Mouse (Mus musculus): ENCODE results near the gene Hccs. TPM values are rescaled to one million over a fixed set of nuclear protein-coding genes. Genes with fewer than 3 reads are reported as not detected.
A peak's percentile ranks its signal among the peaks of the same experiment; 100 is the strongest.

The Hccs gene
- polyA plus RNA-seq, 1 experiment from 2014 or later = 34.1 TPM

DNA sequence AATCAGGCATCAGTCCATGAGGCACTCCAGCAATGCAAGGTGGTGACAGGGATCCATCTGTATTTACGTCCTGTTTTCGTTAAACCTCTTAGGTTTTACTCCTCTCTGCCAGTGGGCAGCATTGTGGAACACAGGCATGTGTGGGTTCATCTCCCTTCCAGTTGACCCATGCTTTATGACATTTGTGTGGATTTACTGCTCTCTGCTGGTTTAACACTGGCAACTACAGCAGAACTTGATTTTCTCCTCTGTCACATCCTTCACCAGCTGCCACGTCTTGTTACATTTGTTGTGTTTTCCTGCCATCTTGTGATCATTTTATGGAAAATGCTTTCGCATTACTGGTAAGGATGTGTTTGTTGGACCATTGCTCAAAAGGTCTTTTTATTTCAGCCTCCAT lies 20.6 kb downstream of the Hccs start:
- H3K36me3 ChIP-seq = no peaks in the 10 kb centered on the region
- H3K27me3 ChIP-seq = peaks cover 7% of the 10 kb centered on the region
- H3K27ac ChIP-seq = no peak overlapping the region
- H3K4me2 ChIP-seq = no peak overlapping the region
- no peak for ATAC-seq (ENCODE audit: insufficient number of reproducible peaks, insufficient read depth, low FRiP score, low TSS enrichment, low read depth)
- 60% methylated on average over 4 of the region's 4 CpGs for WGBS
- no peaks in the 10 kb centered on the region for H3K9me3 ChIP-seq
- no peak overlapping the region for H3K9ac ChIP-seq
- H3K4me1 ChIP-seq = no peaks in the 10 kb centered on the region
- H3K4me3 ChIP-seq = no peak overlapping the region

DNA sequence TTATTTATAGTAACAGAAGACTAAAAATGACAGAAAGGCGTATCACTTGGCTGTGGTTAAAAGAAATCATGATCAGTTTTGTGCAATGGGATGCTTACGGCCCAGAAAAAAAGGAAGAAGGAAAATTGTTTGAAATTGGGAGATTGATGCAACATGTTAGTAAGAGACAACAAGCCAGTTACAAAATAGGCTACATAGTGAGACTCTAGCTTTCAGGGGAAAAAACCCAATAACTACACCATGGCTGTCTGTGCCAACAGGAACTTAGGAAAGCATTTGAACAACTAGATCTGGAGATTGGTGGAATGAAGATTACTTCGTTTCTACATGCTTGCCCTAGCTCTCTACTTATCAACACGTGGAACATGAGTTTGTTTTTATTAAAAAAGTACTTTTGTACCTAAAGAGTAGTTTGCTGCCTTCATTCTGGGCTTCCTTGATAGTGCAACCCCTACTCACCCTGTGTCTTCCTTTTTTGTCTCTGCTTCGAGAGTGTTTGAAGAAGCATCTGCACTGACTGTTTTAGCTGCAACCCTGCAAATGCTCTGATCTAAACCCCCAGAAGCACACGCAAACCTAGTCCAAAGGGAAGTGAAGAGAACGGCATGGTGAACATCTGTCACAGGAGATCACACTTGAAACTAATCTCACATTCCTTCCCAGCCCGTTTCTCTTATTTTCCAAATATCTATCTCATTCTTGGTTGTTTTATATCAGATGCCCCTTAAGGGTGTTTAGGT lies 56.6 kb downstream of the Hccs start:
- Histone ChIP-seq H3K27me3 (peaks cover 30% of the 10 kb centered on the region), H3K36me3 (no peaks in the 10 kb centered on the region), H3K9me3 (no peaks in the 10 kb centered on the region), H3K4me1 (no peaks in the 10 kb centered on the region), H3K9ac (no peak overlapping the region), H3K4me3 (no peak overlapping the region), H3K4me2 (no peak overlapping the region), H3K27ac (no peak overlapping the region)
- 68% methylated on average over 8 of the region's 8 CpGs for WGBS
- no peak for ATAC-seq (ENCODE audit: insufficient number of reproducible peaks, insufficient read depth, low FRiP score, low TSS enrichment, low read depth)

DNA sequence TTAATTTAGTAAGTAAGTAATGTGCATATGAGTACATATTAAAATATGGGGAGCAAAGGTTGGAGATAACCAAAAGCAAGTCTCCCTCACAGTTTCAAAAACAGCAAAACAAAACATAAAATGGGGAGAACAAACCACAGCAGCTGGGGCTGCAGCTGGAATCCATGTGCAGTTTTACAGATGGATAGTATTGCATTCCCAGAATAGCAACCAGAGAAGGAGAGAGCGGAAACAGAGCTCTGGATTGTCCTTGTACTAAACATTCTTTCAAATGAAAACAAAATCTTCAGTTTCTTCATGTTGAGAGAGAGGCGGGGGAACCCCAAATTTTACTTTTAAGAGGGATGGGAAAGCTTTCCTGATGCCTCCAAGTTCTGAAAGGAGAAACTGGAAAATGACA lies 58.0 kb downstream of the Hccs start:
- Histone ChIP-seq H3K9ac (no peak overlapping the region), H3K36me3 (no peaks in the 10 kb centered on the region), H3K4me3 (no peak overlapping the region), H3K9me3 (no peaks in the 10 kb centered on the region), H3K27ac (peak overlapping the region; percentile 62; the same call in 1 of the 2 replicates), H3K4me2 (no peak overlapping the region), H3K27me3 (peaks cover 30% of the 10 kb centered on the region), H3K4me1 (no peaks in the 10 kb centered on the region)
- no peak for ATAC-seq (ENCODE audit: insufficient number of reproducible peaks, insufficient read depth, low FRiP score, low TSS enrichment, low read depth)
- 30% methylated on average over 2 of the region's 2 CpGs for WGBS

DNA sequence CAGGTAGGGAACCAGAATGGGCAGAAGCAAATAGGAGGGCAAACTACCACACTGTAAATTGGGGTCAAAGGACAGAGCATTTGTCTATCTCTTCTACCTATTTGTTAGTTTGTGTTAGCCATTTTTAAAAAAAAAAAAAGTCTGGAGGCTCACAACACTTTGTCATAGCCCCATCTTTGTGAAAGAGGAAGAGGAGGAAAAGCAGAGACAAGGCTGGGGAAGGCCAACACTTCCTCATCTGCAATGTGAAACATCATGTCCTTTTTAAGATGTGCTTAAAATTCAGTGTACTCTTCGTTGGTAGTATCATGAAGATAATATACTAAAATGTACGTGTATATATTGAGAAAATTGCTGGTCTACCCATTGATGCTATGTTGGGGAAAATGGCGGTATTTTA lies 59.1 kb downstream of the Hccs start:
- Histone ChIP-seq H3K27ac (no peak overlapping the region), H3K9ac (no peak overlapping the region), H3K27me3 (peaks cover 30% of the 10 kb centered on the region), H3K36me3 (no peaks in the 10 kb centered on the region), H3K9me3 (no peaks in the 10 kb centered on the region), H3K4me2 (no peak overlapping the region), H3K4me3 (no peak overlapping the region), H3K4me1 (no peaks in the 10 kb centered on the region)
- WGBS = 80% methylated on average over 3 of the region's 3 CpGs
- no peak for ATAC-seq (ENCODE audit: insufficient number of reproducible peaks, insufficient read depth, low FRiP score, low TSS enrichment, low read depth)

DNA sequence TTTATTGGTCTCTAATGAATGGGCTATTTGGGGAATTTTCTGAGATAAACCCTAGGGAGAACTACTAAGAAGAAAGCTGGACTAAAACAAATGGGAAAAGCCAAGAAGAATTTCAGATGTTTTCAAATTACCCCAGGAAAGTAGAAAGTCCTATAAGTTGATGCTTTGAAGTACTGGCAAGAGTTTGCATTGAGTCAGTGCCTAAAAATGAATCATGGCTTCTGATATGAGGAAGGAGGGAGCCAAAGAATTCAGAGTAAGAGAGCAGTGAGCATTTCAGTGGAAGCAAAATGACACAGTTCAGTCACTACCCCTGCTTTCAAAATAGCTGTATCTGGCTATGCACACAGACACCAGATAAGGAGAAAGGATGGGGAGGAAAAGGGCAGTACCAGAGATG lies 63.4 kb downstream of the Hccs start:
- Histone ChIP-seq H3K27me3 (peaks cover 9% of the 10 kb centered on the region; the same call in 1 of the 2 replicates), H3K36me3 (no peaks in the 10 kb centered on the region), H3K4me3 (no peak overlapping the region), H3K9me3 (no peaks in the 10 kb centered on the region), H3K4me1 (no peaks in the 10 kb centered on the region), H3K27ac (no peak overlapping the region), H3K4me2 (no peak overlapping the region), H3K9ac (no peak overlapping the region)
- ATAC-seq (ENCODE audit: insufficient number of reproducible peaks, insufficient read depth, low FRiP score, low TSS enrichment, low read depth) = no peak

DNA sequence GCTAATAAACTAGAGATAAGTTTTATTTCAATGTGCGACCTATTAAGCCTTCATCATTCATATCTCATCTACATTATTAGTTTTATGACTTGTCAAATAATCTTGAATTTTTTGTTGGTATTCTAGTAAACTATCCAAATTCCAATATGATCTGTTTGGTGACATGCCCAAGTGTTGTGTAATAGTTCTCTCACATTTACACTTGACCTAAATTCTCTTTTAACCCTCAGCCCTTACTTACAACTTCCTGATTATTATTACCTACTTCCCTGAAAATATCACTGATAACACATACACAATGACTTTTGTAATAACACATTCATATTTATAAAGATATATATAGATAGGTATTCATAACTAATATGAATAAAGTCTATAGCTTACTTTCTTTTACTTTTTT lies 64.3 kb downstream of the Hccs start:
- Histone ChIP-seq H3K27me3 (peaks cover 4% of the 10 kb centered on the region; the same call in 1 of the 2 replicates), H3K9ac (no peak overlapping the region), H3K4me3 (no peak overlapping the region), H3K4me2 (no peak overlapping the region), H3K4me1 (no peaks in the 10 kb centered on the region), H3K36me3 (no peaks in the 10 kb centered on the region), H3K27ac (no peak overlapping the region), H3K9me3 (no peaks in the 10 kb centered on the region)
- no peak for ATAC-seq (ENCODE audit: insufficient number of reproducible peaks, insufficient read depth, low FRiP score, low TSS enrichment, low read depth)
- WGBS = 73% methylated on average over 1 of the region's 1 CpGs

DNA sequence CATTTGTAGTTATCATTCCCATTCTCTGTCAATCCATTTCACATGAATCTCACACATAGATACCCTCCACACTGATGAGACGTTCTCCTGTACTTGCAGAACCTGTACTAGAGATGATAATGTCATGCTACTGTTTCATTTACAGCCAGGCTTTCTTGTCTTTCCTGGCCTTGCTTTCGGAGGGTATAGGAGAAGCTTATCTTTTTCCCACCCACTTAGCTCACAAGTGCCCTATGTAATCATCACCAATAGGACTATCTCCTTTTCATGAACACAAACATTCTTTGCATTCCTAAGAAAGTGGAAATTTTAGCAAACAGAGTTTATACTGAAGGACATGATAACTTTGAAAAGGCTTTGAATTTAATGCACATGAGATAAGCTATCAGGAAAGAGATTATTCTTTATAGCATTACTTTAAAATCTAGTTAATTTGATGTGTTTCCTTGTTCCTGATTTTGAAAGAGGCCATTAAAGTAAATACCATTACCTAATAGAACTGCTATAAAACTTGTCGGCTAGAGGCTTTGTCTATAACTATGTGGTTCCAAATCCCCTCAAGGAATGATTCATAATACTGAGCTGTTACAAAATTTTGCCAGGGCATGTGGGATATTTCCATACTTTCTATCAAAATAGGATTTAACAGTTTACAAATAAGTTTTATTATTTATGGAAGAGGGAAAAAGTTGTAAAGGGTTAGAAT lies 97.7 kb downstream of the Hccs start:
- Histone ChIP-seq H3K27me3 (peaks cover 26% of the 10 kb centered on the region; the same call in 1 of the 2 replicates), H3K36me3 (no peaks in the 10 kb centered on the region), H3K9ac (no peak overlapping the region), H3K9me3 (no peaks in the 10 kb centered on the region), H3K4me1 (no peaks in the 10 kb centered on the region), H3K4me2 (no peak overlapping the region), H3K27ac (no peak overlapping the region), H3K4me3 (no peak overlapping the region)
- 65% methylated on average over 3 of the region's 3 CpGs for WGBS
- ATAC-seq (ENCODE audit: insufficient number of reproducible peaks, insufficient read depth, low FRiP score, low TSS enrichment, low read depth) = no peak

DNA sequence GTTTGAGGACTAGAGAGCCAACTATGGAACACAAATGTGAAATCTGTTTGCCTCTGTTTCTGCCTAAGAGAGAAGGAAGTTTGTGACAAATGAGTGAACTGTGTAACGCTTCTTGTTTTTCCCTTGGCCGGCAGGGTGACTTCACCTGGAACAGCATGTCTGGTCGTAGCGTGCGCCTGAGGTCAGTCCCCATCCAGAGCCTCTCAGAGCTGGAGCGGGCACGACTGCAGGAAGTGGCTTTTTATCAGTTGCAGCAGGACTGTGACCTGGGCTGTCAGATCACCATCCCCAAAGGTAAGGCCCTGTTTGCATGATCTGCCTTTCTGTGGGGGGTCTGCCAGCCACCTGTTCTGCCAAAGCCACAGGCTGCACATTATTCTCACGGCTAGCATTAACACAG lies 100.1 kb downstream of the Hccs start:
- Histone ChIP-seq H3K27me3 (peaks cover 33% of the 10 kb centered on the region; the same call in 1 of the 2 replicates), H3K9ac (no peak overlapping the region), H3K36me3 (no peaks in the 10 kb centered on the region), H3K4me2 (no peak overlapping the region), H3K4me3 (no peak overlapping the region), H3K9me3 (no peaks in the 10 kb centered on the region), H3K4me1 (no peaks in the 10 kb centered on the region), H3K27ac (no peak overlapping the region)
- 60% methylated on average over 8 of the region's 8 CpGs for WGBS
- no peak for ATAC-seq (ENCODE audit: insufficient number of reproducible peaks, insufficient read depth, low FRiP score, low TSS enrichment, low read depth)

DNA sequence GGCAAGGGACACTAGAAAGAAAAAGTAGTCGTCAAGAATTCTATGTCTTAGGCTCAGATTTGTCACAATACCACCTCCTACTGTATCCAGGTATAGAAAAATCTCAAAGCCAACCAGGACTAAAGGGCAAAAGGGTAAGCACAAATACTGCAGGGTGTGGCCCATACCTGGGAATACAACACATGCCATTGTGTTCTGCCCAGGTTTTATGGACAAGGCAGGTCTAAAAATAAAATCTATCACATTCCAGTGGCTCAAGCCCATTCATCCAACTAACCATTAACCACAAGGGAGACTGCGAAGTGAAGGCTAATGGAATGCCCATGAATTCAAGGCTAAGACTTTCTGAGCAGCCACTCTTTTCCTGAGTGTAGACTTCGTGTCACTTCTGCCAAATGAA lies 110.2 kb downstream of the Hccs start:
- ATAC-seq (ENCODE audit: insufficient number of reproducible peaks, insufficient read depth, low FRiP score, low TSS enrichment, low read depth) = no peak
- Histone ChIP-seq H3K36me3 (no peaks in the 10 kb centered on the region), H3K4me1 (no peaks in the 10 kb centered on the region), H3K27me3 (peaks cover 15% of the 10 kb centered on the region), H3K27ac (no peak overlapping the region), H3K9ac (no peak overlapping the region), H3K4me2 (no peak overlapping the region), H3K9me3 (no peaks in the 10 kb centered on the region), H3K4me3 (no peak overlapping the region)
- WGBS = 66% methylated on average over 3 of the region's 3 CpGs

Other genes starting within 250 kb of the Hccs start
- not detected in 2 replicates for gene Amelx, start 133.2 kb downstream of the Hccs start, polyA plus RNA-seq (2015; fragmentation: Nextera tagmentation; extraction: Ambion mirVana)

Measured in embryonic facial prominence, embryonic 13.5 days (tissue).